Mouse (Mus musculus): ENCODE data around the gene Rnf183. TPM values are rescaled to one million over a fixed set of nuclear protein-coding genes. Genes with fewer than 3 reads are reported as not detected.
A peak's percentile ranks its signal among the peaks of the same experiment; 100 is the strongest.

Gene Rnf183
- polyA plus RNA-seq, 1 experiment, result 2.3 TPM

GRCm38 (mm10) chr4:62475131-62475530 lies 40.1 kb upstream of the Rnf183 start:
- TF ChIP-seq CTCF (IDR thresholded peaks at IDR 0.05; ENCODE audit: extremely low read depth, insufficient read length, insufficient replicate concordance, low read depth, low read length) (no peak), POLR2A (IDR thresholded peaks at IDR 0.05; ENCODE audit: low read depth, low read length) (no peak)
- H3K4me3 ChIP-seq (ENCODE audit: low read depth, low read length), result no peak overlapping the region
- H3K4me1 ChIP-seq (ENCODE audit: control insufficient read depth, insufficient read depth, insufficient read length, low read length), result peaks cover 8% of the 10 kb centered on the region
- no peaks in the 10 kb centered on the region for H3K36me3 ChIP-seq (ENCODE audit: control insufficient read depth, insufficient read depth, low read length)
- H3K27ac ChIP-seq (ENCODE audit: insufficient read depth, low read depth, low read length), result no peak overlapping the region
- 52% methylated on average over 2 of the region's 2 CpGs for WGBS
- H3K27me3 ChIP-seq (ENCODE audit: control insufficient read depth, insufficient read depth, low read length), result no peaks in the 10 kb centered on the region

GRCm38 (mm10) chr4:62472071-62472470 lies 37.0 kb upstream of the Rnf183 start:
- TF ChIP-seq CTCF (IDR thresholded peaks at IDR 0.05; ENCODE audit: extremely low read depth, insufficient read length, insufficient replicate concordance, low read depth, low read length) (no peak), POLR2A (IDR thresholded peaks at IDR 0.05; ENCODE audit: low read depth, low read length) (no peak)
- Histone ChIP-seq H3K36me3 (ENCODE audit: control insufficient read depth, insufficient read depth, low read length) (no peaks in the 10 kb centered on the region), H3K4me3 (ENCODE audit: low read depth, low read length) (no peak overlapping the region), H3K4me1 (ENCODE audit: control insufficient read depth, insufficient read depth, insufficient read length, low read length) (peaks cover 6% of the 10 kb centered on the region), H3K27me3 (ENCODE audit: control insufficient read depth, insufficient read depth, low read length) (no peaks in the 10 kb centered on the region), H3K27ac (ENCODE audit: insufficient read depth, low read depth, low read length) (no peak overlapping the region)
- 95% methylated on average over 2 of the region's 2 CpGs for WGBS

GRCm38 (mm10) chr4:62470598-62471051 lies 35.6 kb upstream of the Rnf183 start, which contains the start of gene Wdr31:
Wdr31 (minus strand) TSS chr4:62470896.
- Histone ChIP-seq H3K27me3 (ENCODE audit: control insufficient read depth, insufficient read depth, low read length) (no peaks in the 10 kb centered on the region), H3K4me3 (ENCODE audit: low read depth, low read length) (peak within 1 kb of the TSS; percentile 77), H3K27ac (ENCODE audit: insufficient read depth, low read depth, low read length) (no peak within 1 kb of the TSS), H3K4me1 (ENCODE audit: control insufficient read depth, insufficient read depth, insufficient read length, low read length) (peaks cover 4% of the 10 kb centered on the region), H3K36me3 (ENCODE audit: control insufficient read depth, insufficient read depth, low read length) (no peaks in the 10 kb centered on the region)
- TF ChIP-seq POLR2A (IDR thresholded peaks at IDR 0.05; ENCODE audit: low read depth, low read length) (no peak), CTCF (IDR thresholded peaks at IDR 0.05; ENCODE audit: extremely low read depth, insufficient read length, insufficient replicate concordance, low read depth, low read length) (no peak)
- WGBS, result under 1% methylated on average over 30 of the region's 30 CpGs

- TF ChIP-seq CTCF (IDR thresholded peaks at IDR 0.05; ENCODE audit: extremely low read depth, insufficient read length, insufficient replicate concordance, low read depth, low read length) (no peak), POLR2A (IDR thresholded peaks at IDR 0.05; ENCODE audit: low read depth, low read length) (no peak)
- WGBS, result 100% methylated on average over 1 of the region's 1 CpGs
Measured at GRCm38 (mm10) chr4:62468158-62468557, 33.1 kb upstream of the Rnf183 start.

GRCm38 (mm10) chr4:62463124-62463523 lies 28.1 kb upstream of the Rnf183 start:
- H3K4me1 ChIP-seq (ENCODE audit: control insufficient read depth, insufficient read depth, insufficient read length, low read length), result peaks cover 5% of the 10 kb centered on the region; the same call in 1 of the 2 replicates
- TF ChIP-seq POLR2A (IDR thresholded peaks at IDR 0.05; ENCODE audit: low read depth, low read length) (no peak), CTCF (IDR thresholded peaks at IDR 0.05; ENCODE audit: extremely low read depth, insufficient read length, insufficient replicate concordance, low read depth, low read length) (no peak)
- no peaks in the 10 kb centered on the region for H3K27me3 ChIP-seq (ENCODE audit: control insufficient read depth, insufficient read depth, low read length)
- no peak overlapping the region for H3K4me3 ChIP-seq (ENCODE audit: low read depth, low read length)
- 50% methylated on average over 2 of the region's 2 CpGs for WGBS
- peak overlapping the region; percentile 51 for H3K27ac ChIP-seq (ENCODE audit: insufficient read depth, low read depth, low read length)
- H3K36me3 ChIP-seq (ENCODE audit: control insufficient read depth, insufficient read depth, low read length), result no peaks in the 10 kb centered on the region

More at GRCm38 (mm10) chr4:62468158-62468557, 33.1 kb upstream of the Rnf183 start:
- Histone ChIP-seq H3K4me3 (ENCODE audit: low read depth, low read length) (no peak overlapping the region), H3K36me3 (ENCODE audit: control insufficient read depth, insufficient read depth, low read length) (no peaks in the 10 kb centered on the region), H3K27ac (ENCODE audit: insufficient read depth, low read depth, low read length) (no peak overlapping the region), H3K27me3 (ENCODE audit: control insufficient read depth, insufficient read depth, low read length) (no peaks in the 10 kb centered on the region), H3K4me1 (ENCODE audit: control insufficient read depth, insufficient read depth, insufficient read length, low read length) (peaks cover 5% of the 10 kb centered on the region)

GRCm38 (mm10) chr4:62460348-62460747 lies 25.3 kb upstream of the Rnf183 start:
- Histone ChIP-seq H3K27ac (ENCODE audit: insufficient read depth, low read depth, low read length) (no peak overlapping the region), H3K4me3 (ENCODE audit: low read depth, low read length) (no peak overlapping the region), H3K4me1 (ENCODE audit: control insufficient read depth, insufficient read depth, insufficient read length, low read length) (peaks cover 5% of the 10 kb centered on the region; the same call in 1 of the 2 replicates), H3K36me3 (ENCODE audit: control insufficient read depth, insufficient read depth, low read length) (no peaks in the 10 kb centered on the region; the same call in 1 of the 2 replicates), H3K27me3 (ENCODE audit: control insufficient read depth, insufficient read depth, low read length) (no peaks in the 10 kb centered on the region)
- TF ChIP-seq POLR2A (IDR thresholded peaks at IDR 0.05; ENCODE audit: low read depth, low read length) (no peak), CTCF (IDR thresholded peaks at IDR 0.05; ENCODE audit: extremely low read depth, insufficient read length, insufficient replicate concordance, low read depth, low read length) (no peak)
- 94% methylated on average over 8 of the region's 8 CpGs for WGBS

GRCm38 (mm10) chr4:62459081-62459480 lies 24.0 kb upstream of the Rnf183 start:
- Histone ChIP-seq H3K4me1 (ENCODE audit: control insufficient read depth, insufficient read depth, insufficient read length, low read length) (peaks cover 5% of the 10 kb centered on the region; the same call in 1 of the 2 replicates), H3K36me3 (ENCODE audit: control insufficient read depth, insufficient read depth, low read length) (no peaks in the 10 kb centered on the region; the same call in 1 of the 2 replicates), H3K4me3 (ENCODE audit: low read depth, low read length) (no peak overlapping the region), H3K27ac (ENCODE audit: insufficient read depth, low read depth, low read length) (no peak overlapping the region), H3K27me3 (ENCODE audit: control insufficient read depth, insufficient read depth, low read length) (no peaks in the 10 kb centered on the region)
- 59% methylated on average over 3 of the region's 3 CpGs for whole genome bisulfite sequencing
- TF ChIP-seq CTCF (IDR thresholded peaks at IDR 0.05; ENCODE audit: extremely low read depth, insufficient read length, insufficient replicate concordance, low read depth, low read length) (no peak), POLR2A (IDR thresholded peaks at IDR 0.05; ENCODE audit: low read depth, low read length) (no peak)

Data from small intestine, adult 2 months (tissue).